Mouse (Mus musculus) intestine, embryonic 16.5 days (tissue): Measurements from ENCODE around the gene Senp7. TPM values are rescaled to one million over a fixed set of nuclear protein-coding genes. Genes with fewer than 3 reads are reported as not detected.
"Not testable (repeated sequence)": the region's sequence is repeated elsewhere in the genome, so short reads cannot be mapped to it uniquely, and the experiment has no call there.

ENCODE experiments used
- ATAC-seq: fragments of 200-750 bp; cut with Nextera tagmentation; 2 replicates; pipeline ENCODE4 v1.8.0; 2017; ENCODE audit warnings: moderate TSS enrichment, moderate library complexity
- H3K27ac ChIP-seq: fragments of 300-500 bp; sonication (generic); 2 replicates; pipeline ENCODE4 v1.5.1; 2014; ENCODE audit warnings: mild to moderate bottlenecking, low read length
- H3K27me3 ChIP-seq: fragments of 300-500 bp; sonication (generic); replicated peaks from 2 replicates; pipeline ENCODE4 v1.6.1; 2014; ENCODE audit warnings: low read length, control low read depth, mixed read lengths; ENCODE audit not compliant: control insufficient read depth, insufficient read depth
- H3K36me3 ChIP-seq: fragments of 300-500 bp; sonication (generic); 2 replicates; pipeline ENCODE4 v1.6.1; 2014; ENCODE audit warnings: low read length, control low read depth; ENCODE audit not compliant: control insufficient read depth, insufficient read depth
- H3K4me1 ChIP-seq: fragments of 300-500 bp; sonication (generic); 2 replicates; pipeline ENCODE4 v1.6.1; 2014; ENCODE audit warnings: low read length, control low read depth, mixed read lengths; ENCODE audit not compliant: control insufficient read depth, insufficient read depth
- H3K4me2 ChIP-seq: fragments of 300-500 bp; sonication (generic); 2 replicates; pipeline ENCODE4 v1.6.1; 2014; ENCODE audit warnings: low read depth, low read length, control low read depth
- H3K4me3 ChIP-seq: fragments of 300-500 bp; sonication (generic); 2 replicates; pipeline ENCODE4 v1.5.1; 2014; ENCODE audit warnings: mild to moderate bottlenecking, low read length
- H3K9ac ChIP-seq: fragments of 300-500 bp; sonication (generic); 2 replicates; pipeline ENCODE4 v1.6.1; 2014; ENCODE audit warnings: low read depth, low read length
- H3K9me3 ChIP-seq: fragments of 300-500 bp; sonication (generic); 2 replicates; pipeline ENCODE4 v1.6.1; 2016; ENCODE audit warnings: low read length, control low read depth; ENCODE audit not compliant: control insufficient read depth
- WGBS: fragments of 180-500 bp; shearing (Covaris S2); extraction: QIAGEN DNeasy Blood & Tissue Kit; methylation state at CpG from one replicate; pipeline ENCODE4 v1.1.7; 2014; 5-methylcytosine and 5-hydroxymethylcytosine counted together
- polyA plus RNA-seq: library from polyadenylated mRNA; unstranded; fragments of >200 nt; fragmentation: Nextera tagmentation; extraction: Ambion mirVana; gene quantifications from 2 replicates; pipeline ENCODE4 v1.2.1, GENCODE M21; 2015

The Senp7 gene
- polyA plus RNA-seq, 1 experiment from 2014 or later = 20.5 TPM

GRCm38 (mm10) chr16:56075222-56076111 lies 27.3 kb downstream of the Senp7 start:
- peak; percentile 88 for ATAC-seq
- Histone ChIP-seq H3K4me2 (peak overlapping the region; percentile 45), H3K9ac (peak overlapping the region; percentile 84), H3K27ac (peak overlapping the region; percentile 76), H3K36me3 (no peaks in the 10 kb centered on the region), H3K4me3 (peak overlapping the region; percentile 76), H3K9me3 (no peaks in the 10 kb centered on the region), H3K4me1 (peaks cover 8% of the 10 kb centered on the region; the same call in 1 of the 2 replicates), H3K27me3 (no peaks in the 10 kb centered on the region)
- under 1% methylated on average over 57 of the region's 66 CpGs for WGBS

GRCm38 (mm10) chr16:56076121-56076869 lies 28.2 kb downstream of the Senp7 start:
- no peaks in the 10 kb centered on the region for H3K36me3 ChIP-seq

GRCm38 (mm10) chr16:56079419-56079818 lies 31.3 kb downstream of the Senp7 start:
- ATAC-seq = no peak
- no peak overlapping the region for H3K9ac ChIP-seq
- WGBS = 82% methylated on average over 1 of the region's 1 CpGs

More at GRCm38 (mm10) chr16:56076121-56076869, 28.2 kb downstream of the Senp7 start:
- no peak for ATAC-seq
- Histone ChIP-seq H3K4me1 (peaks cover 7% of the 10 kb centered on the region; the same call in 1 of the 2 replicates), H3K27ac (peak overlapping the region; percentile 76), H3K9me3 (no peaks in the 10 kb centered on the region), H3K4me3 (peak overlapping the region; percentile 76), H3K27me3 (no peaks in the 10 kb centered on the region), H3K4me2 (peak overlapping the region; percentile 45), H3K9ac (peak overlapping the region; percentile 84)
- 13% methylated on average over 11 of the region's 11 CpGs for WGBS

GRCm38 (mm10) chr16:56081691-56082090 lies 33.6 kb downstream of the Senp7 start:
- ATAC-seq = no peak
- 89% methylated on average over 4 of the region's 4 CpGs for WGBS

More at GRCm38 (mm10) chr16:56079419-56079818, 31.3 kb downstream of the Senp7 start:
- no peak overlapping the region for H3K4me3 ChIP-seq
- no peaks in the 10 kb centered on the region for H3K9me3 ChIP-seq
- peaks cover 5% of the 10 kb centered on the region; the same call in 1 of the 2 replicates for H3K4me1 ChIP-seq
- no peaks in the 10 kb centered on the region for H3K27me3 ChIP-seq
- no peak overlapping the region for H3K4me2 ChIP-seq
- H3K36me3 ChIP-seq = no peaks in the 10 kb centered on the region
- no peak overlapping the region for H3K27ac ChIP-seq

GRCm38 (mm10) chr16:56086336-56086735 lies 38.2 kb downstream of the Senp7 start:
- Histone ChIP-seq H3K4me1 (no peaks in the 10 kb centered on the region), H3K9ac (no peak overlapping the region), H3K27me3 (no peaks in the 10 kb centered on the region), H3K9me3 (no peaks in the 10 kb centered on the region), H3K4me3 (no peak overlapping the region), H3K36me3 (no peaks in the 10 kb centered on the region), H3K27ac (no peak overlapping the region), H3K4me2 (no peak overlapping the region)
- 92% methylated on average over 2 of the region's 2 CpGs for WGBS
- no peak for ATAC-seq

More at GRCm38 (mm10) chr16:56081691-56082090, 33.6 kb downstream of the Senp7 start:
- Histone ChIP-seq H3K4me2 (no peak overlapping the region), H3K4me3 (no peak overlapping the region), H3K9me3 (no peaks in the 10 kb centered on the region), H3K9ac (no peak overlapping the region), H3K27me3 (no peaks in the 10 kb centered on the region), H3K36me3 (no peaks in the 10 kb centered on the region), H3K4me1 (no peaks in the 10 kb centered on the region), H3K27ac (no peak overlapping the region)

- H3K4me3 ChIP-seq = no peak overlapping the region
- no peak overlapping the region for H3K4me2 ChIP-seq
- no peak for ATAC-seq
- 92% methylated on average over 2 of the region's 2 CpGs for WGBS
- no peaks in the 10 kb centered on the region for H3K27me3 ChIP-seq
- no peak overlapping the region for H3K9ac ChIP-seq
- H3K9me3 ChIP-seq = no peaks in the 10 kb centered on the region
- no peaks in the 10 kb centered on the region for H3K4me1 ChIP-seq
- no peaks in the 10 kb centered on the region for H3K36me3 ChIP-seq
- H3K27ac ChIP-seq = no peak overlapping the region
Observed at GRCm38 (mm10) chr16:56090385-56090784, 42.2 kb downstream of the Senp7 start.

- H3K27me3 ChIP-seq, ATAC-seq, H3K9me3 ChIP-seq, H3K4me2 ChIP-seq, H3K4me3 ChIP-seq, H3K9ac ChIP-seq, H3K27ac ChIP-seq, H3K4me1 ChIP-seq: not testable (repeated sequence)
- H3K36me3 ChIP-seq = peaks cover 13% of the 10 kb centered on the region
Observed at GRCm38 (mm10) chr16:56096401-56097018, 48.4 kb downstream of the Senp7 start.

- no peaks in the 10 kb centered on the region for H3K27me3 ChIP-seq
- ATAC-seq = no peak
- no peaks in the 10 kb centered on the region for H3K4me1 ChIP-seq
- H3K4me3 ChIP-seq = no peak overlapping the region
- no peak overlapping the region for H3K4me2 ChIP-seq
- WGBS = 77% methylated on average over 3 of the region's 3 CpGs
- no peak overlapping the region for H3K9ac ChIP-seq
- H3K27ac ChIP-seq = 0 out of 2 replicates have a peak overlapping the region, but pooled peaks have one; percentile 23
- peaks cover 10% of the 10 kb centered on the region for H3K36me3 ChIP-seq
- H3K9me3 ChIP-seq = peaks cover 3% of the 10 kb centered on the region; the same call in 1 of the 2 replicates
Observed at GRCm38 (mm10) chr16:56115706-56116105, 67.6 kb downstream of the Senp7 start.

GRCm38 (mm10) chr16:56116155-56116554 lies 68.0 kb downstream of the Senp7 start:
- Histone ChIP-seq H3K4me3 (no peak overlapping the region), H3K9ac (no peak overlapping the region), H3K4me1 (no peaks in the 10 kb centered on the region), H3K27ac (no peak overlapping the region), H3K27me3 (no peaks in the 10 kb centered on the region), H3K4me2 (no peak overlapping the region), H3K9me3 (peaks cover 3% of the 10 kb centered on the region; the same call in 1 of the 2 replicates), H3K36me3 (peaks cover 10% of the 10 kb centered on the region)
- ATAC-seq = no peak
- 79% methylated on average over 5 of the region's 5 CpGs for WGBS
